Mouse (Mus musculus): ENCODE measurements around the gene Ccnl1.

The Ccnl1 gene

GRCm38 (mm10) chr3:65958102-65958839, at the start of gene Ccnl1:
Gene Ccnl1 (minus strand): TSS chr3:65958249.
- in situ Hi-C loops (cut with MboI, MseI): loop anchor here (25.0 kb wide), 1 partner anchor 1996 kb away; the partner anchor contains the start of gene Slc33a1

- in situ Hi-C loops (cut with MboI, MseI): no loop called here
These were observed 46.9 kb upstream of the Ccnl1 start for GRCm38 (mm10) chr3:66004989-66005388.

- in situ Hi-C loops (cut with MboI, MseI): no loop called here
These were observed 46.3 kb upstream of the Ccnl1 start for GRCm38 (mm10) chr3:66004220-66004951.

GRCm38 (mm10) chr3:66000400-66000799, 42.4 kb upstream of the Ccnl1 start:
- in situ Hi-C loops (cut with MboI, MseI): no loop called here

GRCm38 (mm10) chr3:65997360-65998008, 39.4 kb upstream of the Ccnl1 start:
- in situ Hi-C loops (cut with MboI, MseI): no loop called here

- in situ Hi-C loops (cut with MboI, MseI): no loop called here
These were observed 34.6 kb upstream of the Ccnl1 start for GRCm38 (mm10) chr3:65992395-65993340.

GRCm38 (mm10) chr3:65990957-65991646, 33.1 kb upstream of the Ccnl1 start:
- in situ Hi-C loops (cut with MboI, MseI): no loop called here

- in situ Hi-C loops (cut with MboI, MseI): no loop called here
These were observed 32.5 kb upstream of the Ccnl1 start for GRCm38 (mm10) chr3:65990524-65990923.

- in situ Hi-C loops (cut with MboI, MseI): no loop called here
These were observed 30.9 kb upstream of the Ccnl1 start for GRCm38 (mm10) chr3:65988711-65989495.

- in situ Hi-C loops (cut with MboI, MseI): no loop called here
These were observed 18.2 kb upstream of the Ccnl1 start for GRCm38 (mm10) chr3:65976296-65976695.

GRCm38 (mm10) chr3:65975317-65975716, 17.3 kb upstream of the Ccnl1 start:
- in situ Hi-C loops (cut with MboI, MseI): no loop called here

- in situ Hi-C loops (cut with MboI, MseI): loop anchor here (25.0 kb wide), 1 partner anchor 2012 kb away; the partner anchor contains the start of gene Slc33a1
These were observed 16.4 kb upstream of the Ccnl1 start for GRCm38 (mm10) chr3:65974232-65975058.

GRCm38 (mm10) chr3:65973501-65974231, 15.6 kb upstream of the Ccnl1 start:
- in situ Hi-C loops (cut with MboI, MseI): loop anchor here (25.0 kb wide), 1 partner anchor 2011 kb away; the partner anchor contains the start of gene Slc33a1

- in situ Hi-C loops (cut with MboI, MseI): loop anchor here (25.0 kb wide), 1 partner anchor 2007 kb away; the partner anchor contains the start of gene Slc33a1
These were observed 11.1 kb upstream of the Ccnl1 start for GRCm38 (mm10) chr3:65969196-65969595.

- in situ Hi-C loops (cut with MboI, MseI): loop anchor here (25.0 kb wide), 1 partner anchor 2004 kb away; the partner anchor contains the start of gene Slc33a1
These were observed 8.3 kb upstream of the Ccnl1 start for GRCm38 (mm10) chr3:65966360-65966759.

- in situ Hi-C loops (cut with MboI, MseI): loop anchor here (25.0 kb wide), 1 partner anchor 2000 kb away; the partner anchor contains the start of gene Slc33a1
These were observed 4.4 kb upstream of the Ccnl1 start for GRCm38 (mm10) chr3:65962270-65962930.

GRCm38 (mm10) chr3:65960291-65960945, 2.4 kb upstream of the Ccnl1 start:
- in situ Hi-C loops (cut with MboI, MseI): loop anchor here (25.0 kb wide), 1 partner anchor 1998 kb away; the partner anchor contains the start of gene Slc33a1

Data from T-helper 1 cell (primary cell).